In genomic region chr16:5466760-5467159, GRCm38 (mm10) we compare ENCODE assay signal across 21 mouse cellular contexts.
DNase-seq lines count a peak whose midpoint lies in the region; ATAC-seq and TF ChIP-seq lines count a peak whose summit lies in the region.
"Had no signal": no experiment of that assay in that cellular context is flagged by ENCODE, and none has a peak within 500 bp of the region (broad histone marks: within the 10 kb centered on the region; RNA-seq: fewer than 3 reads in every experiment).

No protein-coding gene starts in this region.

- no peak overlapping the region for H3K9ac ChIP-seq in forebrain, embryonic 15.5 days (replicated peaks)
- no peak overlapping the region for H3K9ac ChIP-seq in liver, postnatal 0 days (replicated peaks)
- no peak overlapping the region for H3K9ac ChIP-seq in liver, embryonic 11.5 days (ENCODE audit: low read depth, low read length)
- H3K9ac ChIP-seq: forebrain, embryonic 13.5 days; limb, embryonic 12.5 days; liver, embryonic 13.5 days; midbrain, embryonic 15.5 days; neural tube, embryonic 15.5 days; stomach, embryonic 15.5 days had no signal

- ATAC-seq in forebrain, embryonic 15.5 days (replicated peaks) = no peak
- 0 out of 2 replicates have a peak, but pooled peaks have one; percentile 29 for ATAC-seq in liver, postnatal 0 days
- no peak; the same call in 1 of the 2 replicates for ATAC-seq in liver, embryonic 11.5 days (replicated peaks; ENCODE audit: low FRiP score)
- ATAC-seq: midbrain, embryonic 15.5 days had no signal

- no peak for TF ChIP-seq EP300 in liver, postnatal 0 days (IDR thresholded peaks at IDR 0.05; ENCODE audit: low read depth)

- no peak overlapping the region for H3K4me2 ChIP-seq in forebrain, embryonic 15.5 days (replicated peaks)
- H3K4me2 ChIP-seq in liver, postnatal 0 days (ENCODE audit: low read depth, low read length) = no peak overlapping the region
- H3K4me2 ChIP-seq in liver, embryonic 11.5 days = no peak overlapping the region
- H3K4me2 ChIP-seq: forebrain, embryonic 13.5 days; limb, embryonic 12.5 days; liver, embryonic 13.5 days; midbrain, embryonic 15.5 days; neural tube, embryonic 15.5 days; stomach, embryonic 15.5 days had no signal

- no peaks in the 10 kb centered on the region for H3K9me3 ChIP-seq in forebrain, embryonic 10.5 days
- H3K9me3 ChIP-seq in forebrain, embryonic 15.5 days = no peaks in the 10 kb centered on the region
- no peaks in the 10 kb centered on the region for H3K9me3 ChIP-seq in liver, postnatal 0 days (ENCODE audit: low read length)
- no peaks in the 10 kb centered on the region for H3K9me3 ChIP-seq in liver, embryonic 11.5 days (ENCODE audit: control insufficient read depth, low read length)
- H3K9me3 ChIP-seq in megakaryocyte, embryonic 14.5 days = no peaks in the 10 kb centered on the region
- H3K9me3 ChIP-seq: forebrain, embryonic 13.5 days; limb, embryonic 12.5 days; liver, embryonic 13.5 days; midbrain, embryonic 15.5 days; neural tube, embryonic 15.5 days; stomach, embryonic 15.5 days had no signal

- 0 out of 2 replicates have a peak overlapping the region, but pooled peaks have one; percentile 12 for H3K27ac ChIP-seq in forebrain, embryonic 10.5 days
- no peak overlapping the region for H3K27ac ChIP-seq in forebrain, embryonic 15.5 days (replicated peaks)
- H3K27ac ChIP-seq in liver, postnatal 0 days (ENCODE audit: low read depth) = no peak overlapping the region
- no peak overlapping the region for H3K27ac ChIP-seq in liver, embryonic 11.5 days (ENCODE audit: low read depth, low read length)
- H3K27ac ChIP-seq: forebrain, embryonic 13.5 days; kidney, postnatal 0 days; limb, embryonic 12.5 days; liver, embryonic 13.5 days; macrophage; midbrain, embryonic 15.5 days; neural tube, embryonic 15.5 days; stomach, embryonic 15.5 days had no signal

- no peak for DNase-seq in forebrain, embryonic 10.5 days (ENCODE audit: extremely low spot score, low spot score)
- DNase-seq in liver, postnatal 0 days = peak; percentile 18
- no peak for DNase-seq in liver, embryonic 11.5 days (ENCODE audit: low spot score)
- peak; percentile 17 for DNase-seq in kidney, postnatal 14 days
- no peak for DNase-seq in testis, postnatal 14 days (ENCODE audit: low spot score)
- DNase-seq: cerebellum, adult 18-20 months; cerebellum, postnatal 36 days; gastrocnemius, postnatal 10 days; heart, adult 11 months; layer of hippocampus, adult 9-11 months; liver, embryonic 13.5 days; right cerebral cortex, postnatal 25 days had no signal

- no peaks in the 10 kb centered on the region for H3K36me3 ChIP-seq in forebrain, embryonic 10.5 days (replicated peaks)
- H3K36me3 ChIP-seq in forebrain, embryonic 15.5 days = no peaks in the 10 kb centered on the region
- H3K36me3 ChIP-seq in liver, postnatal 0 days (replicated peaks; ENCODE audit: insufficient read depth, low read length) = no peaks in the 10 kb centered on the region
- no peaks in the 10 kb centered on the region for H3K36me3 ChIP-seq in liver, embryonic 11.5 days (ENCODE audit: control insufficient read depth, insufficient read depth, low read length)
- no peaks in the 10 kb centered on the region for H3K36me3 ChIP-seq in megakaryocyte, embryonic 14.5 days (replicated peaks; ENCODE audit: low read length)
- H3K36me3 ChIP-seq: limb, embryonic 12.5 days; liver, embryonic 13.5 days; midbrain, embryonic 15.5 days; neural tube, embryonic 15.5 days; stomach, embryonic 15.5 days had no signal

- no peak overlapping the region for H3K4me3 ChIP-seq in forebrain, embryonic 10.5 days
- H3K4me3 ChIP-seq in forebrain, embryonic 15.5 days = no peak overlapping the region
- no peak overlapping the region for H3K4me3 ChIP-seq in liver, postnatal 0 days (ENCODE audit: low read depth, low read length)
- H3K4me3 ChIP-seq in liver, embryonic 11.5 days (ENCODE audit: low read depth, low read length) = no peak overlapping the region
- peak overlapping the region; percentile 14 for H3K4me3 ChIP-seq in megakaryocyte, embryonic 14.5 days (replicated peaks)
- H3K4me3 ChIP-seq: forebrain, embryonic 13.5 days; limb, embryonic 12.5 days; liver, embryonic 13.5 days; midbrain, embryonic 15.5 days; neural tube, embryonic 15.5 days; stomach, embryonic 15.5 days had no signal

- 68% methylated on average over 2 of the region's 2 CpGs for WGBS in forebrain, embryonic 10.5 days
- 53% methylated on average over 2 of the region's 2 CpGs for WGBS in forebrain, embryonic 15.5 days
- WGBS in liver, postnatal 0 days (ENCODE audit: insufficient replicate concordance) = 60% methylated on average over 2 of the region's 2 CpGs
- WGBS in liver, embryonic 11.5 days = 55% methylated on average over 2 of the region's 2 CpGs

- no peaks in the 10 kb centered on the region for H3K27me3 ChIP-seq in forebrain, embryonic 10.5 days (ENCODE audit: poor library complexity, severe bottlenecking)
- no peaks in the 10 kb centered on the region for H3K27me3 ChIP-seq in forebrain, embryonic 15.5 days
- no peaks in the 10 kb centered on the region for H3K27me3 ChIP-seq in liver, postnatal 0 days (ENCODE audit: insufficient read depth, low read length)
- no peaks in the 10 kb centered on the region for H3K27me3 ChIP-seq in liver, embryonic 11.5 days (replicated peaks; ENCODE audit: control insufficient read depth, insufficient read depth, low read length)
- peaks cover 14% of the 10 kb centered on the region for H3K27me3 ChIP-seq in megakaryocyte, embryonic 14.5 days (replicated peaks)
- H3K27me3 ChIP-seq: forebrain, embryonic 13.5 days; limb, embryonic 12.5 days; liver, embryonic 13.5 days; midbrain, embryonic 15.5 days; neural tube, embryonic 15.5 days; stomach, embryonic 15.5 days had no signal

- no peak for TF ChIP-seq CTCF in liver, postnatal 0 days (IDR thresholded peaks at IDR 0.05; ENCODE audit: low read depth)

- H3K4me1 ChIP-seq in forebrain, embryonic 10.5 days = peaks cover 20% of the 10 kb centered on the region
- H3K4me1 ChIP-seq in forebrain, embryonic 15.5 days = no peaks in the 10 kb centered on the region
- H3K4me1 ChIP-seq in liver, postnatal 0 days (ENCODE audit: insufficient read depth) = no peaks in the 10 kb centered on the region
- no peaks in the 10 kb centered on the region for H3K4me1 ChIP-seq in liver, embryonic 11.5 days (replicated peaks; ENCODE audit: control insufficient read depth, insufficient read depth, low read length)
- H3K4me1 ChIP-seq in megakaryocyte, embryonic 14.5 days = peaks cover 3% of the 10 kb centered on the region; the same call in 1 of the 2 replicates
- H3K4me1 ChIP-seq: forebrain, embryonic 13.5 days; limb, embryonic 12.5 days; liver, embryonic 13.5 days; midbrain, embryonic 15.5 days; neural tube, embryonic 15.5 days; stomach, embryonic 15.5 days had no signal

Comparison
In these comparisons a context has a peak if more than half of its experiments do, and no peak if none do; other contexts are left out.
1. DNase-seq: peak in liver, postnatal 0 days (single experiment) and kidney, postnatal 14 days (single experiment); none in forebrain, embryonic 10.5 days (single experiment), liver, embryonic 11.5 days (single experiment) and testis, postnatal 14 days (single experiment).